Mouse (Mus musculus) midbrain, embryonic 16.5 days (tissue): ENCODE measurements around the gene Idh1. TPM values are rescaled to one million over a fixed set of nuclear protein-coding genes. Genes with fewer than 3 reads are reported as not detected.

Experiments
- ATAC-seq: fragments of 200-750 bp; cut with Nextera tagmentation; 2 replicates; pipeline ENCODE4 v1.8.0; 2017; ENCODE audit warnings: moderate TSS enrichment
- H3K27ac ChIP-seq: fragments of 300-500 bp; sonication (generic); 2 replicates; pipeline ENCODE4 v1.5.1; 2014; ENCODE audit warnings: mild to moderate bottlenecking, low read length, mixed read lengths
- H3K27me3 ChIP-seq: fragments of 300-500 bp; sonication (generic); 2 replicates; pipeline ENCODE4 v1.6.1; 2014; ENCODE audit warnings: low read depth, low read length, mixed read lengths; ENCODE audit not compliant: control insufficient read depth, insufficient read depth
- H3K36me3 ChIP-seq: fragments of 300-500 bp; sonication (generic); 2 replicates; pipeline ENCODE4 v1.6.1; 2014; ENCODE audit warnings: mild to moderate bottlenecking, low read length, moderate library complexity, mixed read lengths; ENCODE audit not compliant: control insufficient read depth, insufficient read depth
- H3K4me1 ChIP-seq: fragments of 300-500 bp; sonication (generic); 2 replicates; pipeline ENCODE4 v1.6.1; 2014; ENCODE audit warnings: mild to moderate bottlenecking, low read length, mixed read lengths; ENCODE audit not compliant: control insufficient read depth, insufficient read depth
- H3K4me2 ChIP-seq: fragments of 300-500 bp; sonication (generic); 2 replicates; pipeline ENCODE4 v1.6.1; 2014; ENCODE audit warnings: mild to moderate bottlenecking, low read length, mixed read lengths
- H3K4me3 ChIP-seq: fragments of 300-500 bp; sonication (generic); 2 replicates; pipeline ENCODE4 v1.5.1; 2014; ENCODE audit warnings: low read depth, mild to moderate bottlenecking, low read length, moderate library complexity, mixed read lengths
- H3K9ac ChIP-seq: fragments of 300-500 bp; sonication (generic); 2 replicates; pipeline ENCODE4 v1.6.1; 2014; ENCODE audit warnings: low read depth, low read length, mixed read lengths
- H3K9me3 ChIP-seq: fragments of 300-500 bp; sonication (generic); replicated peaks from 2 replicates; pipeline ENCODE4 v1.6.1; 2014; ENCODE audit warnings: mild to moderate bottlenecking, low read length, mixed read lengths; ENCODE audit not compliant: control insufficient read depth, poor library complexity, severe bottlenecking
- WGBS: fragments of 180-500 bp; shearing (Covaris S2); extraction: QIAGEN DNeasy Blood & Tissue Kit; methylation state at CpG from one replicate; pipeline ENCODE4 v1.1.7; 2014; 5-methylcytosine and 5-hydroxymethylcytosine counted together
- polyA plus RNA-seq: library from polyadenylated mRNA; unstranded; fragments of >200 nt; fragmentation: Nextera tagmentation; extraction: Ambion mirVana; gene quantifications from 2 replicates; pipeline ENCODE4 v1.2.1, GENCODE M21; 2015

Gene Idh1
- polyA plus RNA-seq, 1 experiment from 2014 or later = 553 TPM

DNA sequence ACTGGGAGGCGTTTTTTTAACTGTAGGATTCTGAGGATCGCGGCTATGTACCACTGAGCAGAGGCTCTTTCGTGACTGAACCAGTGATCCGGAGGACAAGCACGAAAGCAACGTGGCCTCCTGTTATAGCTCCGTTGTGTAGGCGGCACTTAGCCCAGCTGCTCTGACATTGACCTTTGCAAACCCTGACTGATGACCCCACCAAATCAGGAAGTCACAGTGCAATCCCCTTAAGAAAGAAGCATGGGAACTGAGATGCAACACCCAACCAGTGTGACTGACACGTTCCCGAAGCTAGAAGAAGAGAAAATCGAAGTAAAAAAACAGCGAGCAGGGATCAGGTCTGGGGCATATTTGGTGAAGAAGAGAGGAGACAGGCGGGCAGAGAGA lies 73.5 kb downstream of the Idh1 start:
- H3K36me3 ChIP-seq = no peaks in the 10 kb centered on the region
- no peaks in the 10 kb centered on the region for H3K4me1 ChIP-seq
- 58% methylated on average over 14 of the region's 14 CpGs for WGBS
- H3K27me3 ChIP-seq = no peaks in the 10 kb centered on the region
- H3K4me3 ChIP-seq = no peak overlapping the region
- H3K9ac ChIP-seq = no peak overlapping the region
- H3K4me2 ChIP-seq = peak overlapping the region; percentile 26
- H3K27ac ChIP-seq = no peak overlapping the region
- ATAC-seq = no peak
- no peaks in the 10 kb centered on the region for H3K9me3 ChIP-seq

GRCm38 (mm10) chr1:65112031-65112806 lies 74.1 kb downstream of the Idh1 start:
- Histone ChIP-seq H3K9ac (no peak overlapping the region), H3K4me2 (peak overlapping the region; percentile 26), H3K36me3 (no peaks in the 10 kb centered on the region), H3K4me3 (no peak overlapping the region), H3K27me3 (no peaks in the 10 kb centered on the region), H3K27ac (no peak overlapping the region), H3K9me3 (no peaks in the 10 kb centered on the region), H3K4me1 (no peaks in the 10 kb centered on the region)
- ATAC-seq = peak; percentile 84
- 10% methylated on average over 8 of the region's 8 CpGs for WGBS

DNA sequence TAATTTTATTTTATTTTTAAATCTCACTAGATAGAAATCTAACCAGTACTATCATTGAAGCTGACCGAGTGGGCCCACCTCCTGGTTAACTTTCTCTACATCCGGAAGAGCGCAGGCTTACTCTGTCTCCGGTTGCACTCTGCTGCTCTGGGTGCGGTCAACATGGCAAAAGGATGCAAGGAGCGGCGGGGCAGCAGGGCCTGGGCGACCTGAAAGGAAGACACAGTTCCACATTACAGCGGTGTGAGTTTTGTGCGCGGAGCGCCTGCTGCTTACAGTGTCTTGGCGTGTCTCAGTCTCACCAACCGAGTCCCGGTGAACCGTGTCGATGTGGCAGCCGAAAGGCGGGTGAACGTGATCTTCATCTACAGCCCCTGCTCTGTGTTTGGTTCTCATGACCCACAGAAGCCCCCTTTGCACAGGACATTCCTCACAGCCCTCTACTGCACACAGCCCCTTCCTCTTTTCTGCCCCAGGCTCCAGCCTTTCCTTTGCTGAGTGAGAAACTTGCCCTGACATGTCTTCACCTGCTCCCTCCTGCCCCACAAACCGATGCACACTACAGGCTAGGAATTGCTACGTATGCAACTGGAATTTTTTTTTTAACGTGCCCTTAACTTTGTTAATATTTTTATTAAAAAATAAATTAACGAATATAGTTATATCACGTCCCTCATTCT lies 76.4 kb downstream of the Idh1 start:
- Histone ChIP-seq H3K36me3 (no peaks in the 10 kb centered on the region), H3K4me3 (no peak overlapping the region), H3K4me1 (no peaks in the 10 kb centered on the region), H3K27ac (no peak overlapping the region), H3K27me3 (no peaks in the 10 kb centered on the region), H3K4me2 (no peak overlapping the region), H3K9me3 (no peaks in the 10 kb centered on the region), H3K9ac (no peak overlapping the region)
- WGBS = 82% methylated on average over 25 of the region's 25 CpGs
- ATAC-seq = no peak

- H3K4me1 ChIP-seq = no peaks in the 10 kb centered on the region
- no peaks in the 10 kb centered on the region for H3K36me3 ChIP-seq
- WGBS = 96% methylated on average over 8 of the region's 8 CpGs
- no peak overlapping the region for H3K9ac ChIP-seq
- H3K4me3 ChIP-seq = no peak overlapping the region
- no peak for ATAC-seq
- H3K27me3 ChIP-seq = no peaks in the 10 kb centered on the region
- H3K9me3 ChIP-seq = no peaks in the 10 kb centered on the region
- H3K27ac ChIP-seq = no peak overlapping the region
- no peak overlapping the region for H3K4me2 ChIP-seq
Measured at GRCm38 (mm10) chr1:65109196-65109595, 77.1 kb downstream of the Idh1 start.

Other genes with a start within 250 kb of the Idh1 start
- 10.4 and 12.8 TPM in 2 replicates for gene Plekhm3, start 229.7 kb downstream of the Idh1 start, polyA plus RNA-seq
- not detected in 2 replicates for gene Akr1cl, start 153.7 kb downstream of the Idh1 start, polyA plus RNA-seq
- gene Cryge, start 135.4 kb downstream of the Idh1 start, polyA plus RNA-seq = not detected in 2 replicates
- gene Crygd, start 123.0 kb downstream of the Idh1 start, polyA plus RNA-seq = 0.33 TPM in 1 of 2 replicates, not detected in the other
- gene Crygc, start 112.8 kb downstream of the Idh1 start, polyA plus RNA-seq = not detected in 2 replicates
- gene Crygb, start 104.2 kb downstream of the Idh1 start, polyA plus RNA-seq = not detected in 2 replicates
- not detected in 2 replicates for gene Cryga, start 83.1 kb downstream of the Idh1 start, polyA plus RNA-seq
- gene Gm28845, start 66.9 kb downstream of the Idh1 start, polyA plus RNA-seq = not detected in 2 replicates
- 1.6 and 3.1 TPM in 2 replicates for gene D630023F18Rik, start 63.3 kb downstream of the Idh1 start, polyA plus RNA-seq
- 9.8 and 12.4 TPM in 2 replicates for gene Pikfyve, start 183 bp upstream of the Idh1 start, polyA plus RNA-seq
- gene Pth2r, start 95.6 kb upstream of the Idh1 start, polyA plus RNA-seq = 2.2 and 2.5 TPM in 2 replicates